Mouse (Mus musculus): ENCODE results near the gene Mgst2. TPM values are rescaled to one million over a fixed set of nuclear protein-coding genes. Genes with fewer than 3 reads are reported as not detected.

Mgst2 gene
- total and polyA plus RNA-seq, 3 experiments, result 0.43 to 1.4 (median 0.60) TPM

- 86% methylated on average over 6 of the region's 6 CpGs for WGBS
- intact Hi-C loops (cut with DNase I), result no loop called here
Observed at GRCm38 (mm10) chr3:51686316-51686715, 26.2 kb downstream of the Mgst2 start.

GRCm38 (mm10) chr3:51686791-51687190, 26.6 kb downstream of the Mgst2 start:
- Histone ChIP-seq H3K36me3 (ENCODE audit: control insufficient read depth, insufficient read depth, low read length) (no peaks in the 10 kb centered on the region), H3K4me1 (ENCODE audit: control insufficient read depth, insufficient read depth, low read length) (no peaks in the 10 kb centered on the region), H3K79me2 (replicated peaks; ENCODE audit: control insufficient read depth, insufficient read depth, low read length) (no peaks in the 10 kb centered on the region), H3K27ac (no peak overlapping the region), H3K9ac (ENCODE audit: low read depth, low read length) (no peak overlapping the region), H3K4me3 (no peak overlapping the region), H3K27me3 (ENCODE audit: control insufficient read depth, insufficient read depth, low read length) (no peaks in the 10 kb centered on the region)
- no peak for TF ChIP-seq POLR2A (IDR thresholded peaks at IDR 0.05; ENCODE audit: insufficient read depth, low read depth, low read length)
- WGBS, result 87% methylated on average over 6 of the region's 6 CpGs
- intact Hi-C loops (cut with DNase I), result no loop called here
- no peak for DNase-seq

More at GRCm38 (mm10) chr3:51686316-51686715, 26.2 kb downstream of the Mgst2 start:
- DNase-seq, result no peak
- Histone ChIP-seq H3K36me3 (ENCODE audit: control insufficient read depth, insufficient read depth, low read length) (no peaks in the 10 kb centered on the region), H3K4me3 (no peak overlapping the region), H3K27ac (no peak overlapping the region), H3K79me2 (replicated peaks; ENCODE audit: control insufficient read depth, insufficient read depth, low read length) (no peaks in the 10 kb centered on the region), H3K9ac (ENCODE audit: low read depth, low read length) (no peak overlapping the region), H3K27me3 (ENCODE audit: control insufficient read depth, insufficient read depth, low read length) (no peaks in the 10 kb centered on the region), H3K4me1 (ENCODE audit: control insufficient read depth, insufficient read depth, low read length) (no peaks in the 10 kb centered on the region)
- TF ChIP-seq CTCF (IDR thresholded peaks at IDR 0.05) (no peak), POLR2A (IDR thresholded peaks at IDR 0.05; ENCODE audit: insufficient read depth, low read depth, low read length) (no peak), EP300 (IDR thresholded peaks at IDR 0.05; ENCODE audit: insufficient read depth, low read depth, low read length) (no peak)

DNA sequence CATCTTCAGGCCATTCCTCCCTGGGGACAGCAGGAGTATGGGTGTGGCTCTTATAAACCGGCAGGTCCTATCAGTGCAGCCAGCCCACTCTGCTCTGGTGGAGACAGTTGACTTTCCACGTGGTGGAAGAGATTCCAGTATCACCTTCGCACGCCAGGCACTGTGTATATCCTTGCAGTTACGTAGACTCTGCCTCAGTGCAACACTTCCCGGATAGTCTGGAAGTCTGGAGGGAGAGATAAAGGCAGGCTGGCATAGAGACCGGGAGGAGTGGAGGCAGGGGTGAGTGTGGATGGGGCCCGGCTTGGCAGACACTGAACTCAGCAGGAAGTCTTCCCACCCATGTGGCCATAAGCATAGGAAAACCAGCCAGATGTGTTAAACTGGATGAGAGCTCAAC, 28.6 kb downstream of the Mgst2 start:
- H3K27me3 ChIP-seq (ENCODE audit: control insufficient read depth, insufficient read depth, low read length), result no peaks in the 10 kb centered on the region
- DNase-seq, result no peak
- WGBS, result 62% methylated on average over 8 of the region's 8 CpGs
- no peak overlapping the region for H3K4me3 ChIP-seq
- H3K36me3 ChIP-seq (ENCODE audit: control insufficient read depth, insufficient read depth, low read length), result no peaks in the 10 kb centered on the region
- intact Hi-C loops (cut with DNase I), result no loop called here
- H3K4me1 ChIP-seq (ENCODE audit: control insufficient read depth, insufficient read depth, low read length), result no peaks in the 10 kb centered on the region
- H3K79me2 ChIP-seq (replicated peaks; ENCODE audit: control insufficient read depth, insufficient read depth, low read length), result no peaks in the 10 kb centered on the region
- TF ChIP-seq EP300 (IDR thresholded peaks at IDR 0.05; ENCODE audit: insufficient read depth, low read depth, low read length) (no peak), POLR2A (IDR thresholded peaks at IDR 0.05; ENCODE audit: insufficient read depth, low read depth, low read length) (no peak), CTCF (IDR thresholded peaks at IDR 0.05) (no peak)
- no peak overlapping the region for H3K9ac ChIP-seq (ENCODE audit: low read depth, low read length)
- no peak overlapping the region for H3K27ac ChIP-seq

GRCm38 (mm10) chr3:51693196-51693595, 33.0 kb downstream of the Mgst2 start:
- no peaks in the 10 kb centered on the region for H3K36me3 ChIP-seq (ENCODE audit: control insufficient read depth, insufficient read depth, low read length)
- intact Hi-C loops (cut with DNase I), result no loop called here
- WGBS, result 93% methylated on average over 10 of the region's 10 CpGs
- H3K27ac ChIP-seq, result no peak overlapping the region
- no peaks in the 10 kb centered on the region for H3K4me1 ChIP-seq (ENCODE audit: control insufficient read depth, insufficient read depth, low read length)
- no peaks in the 10 kb centered on the region for H3K27me3 ChIP-seq (ENCODE audit: control insufficient read depth, insufficient read depth, low read length)
- TF ChIP-seq POLR2A (IDR thresholded peaks at IDR 0.05; ENCODE audit: insufficient read depth, low read depth, low read length) (no peak), CTCF (IDR thresholded peaks at IDR 0.05) (no peak)
- no peak for DNase-seq
- no peaks in the 10 kb centered on the region for H3K79me2 ChIP-seq (replicated peaks; ENCODE audit: control insufficient read depth, insufficient read depth, low read length)
- no peak overlapping the region for H3K9ac ChIP-seq (ENCODE audit: low read depth, low read length)
- H3K4me3 ChIP-seq, result no peak overlapping the region

- Histone ChIP-seq H3K4me3 (no peak overlapping the region), H3K4me1 (ENCODE audit: control insufficient read depth, insufficient read depth, low read length) (no peaks in the 10 kb centered on the region), H3K27me3 (ENCODE audit: control insufficient read depth, insufficient read depth, low read length) (no peaks in the 10 kb centered on the region), H3K27ac (no peak overlapping the region), H3K36me3 (ENCODE audit: control insufficient read depth, insufficient read depth, low read length) (no peaks in the 10 kb centered on the region), H3K79me2 (replicated peaks; ENCODE audit: control insufficient read depth, insufficient read depth, low read length) (no peaks in the 10 kb centered on the region), H3K9ac (ENCODE audit: low read depth, low read length) (no peak overlapping the region)
- DNase-seq, result no peak
- intact Hi-C loops (cut with DNase I), result no loop called here
- 79% methylated on average over 14 of the region's 14 CpGs for WGBS
- TF ChIP-seq EP300 (IDR thresholded peaks at IDR 0.05; ENCODE audit: insufficient read depth, low read depth, low read length) (no peak), CTCF (IDR thresholded peaks at IDR 0.05) (no peak), POLR2A (IDR thresholded peaks at IDR 0.05; ENCODE audit: insufficient read depth, low read depth, low read length) (no peak)
Observed at GRCm38 (mm10) chr3:51694576-51694975, 34.4 kb downstream of the Mgst2 start.

DNA sequence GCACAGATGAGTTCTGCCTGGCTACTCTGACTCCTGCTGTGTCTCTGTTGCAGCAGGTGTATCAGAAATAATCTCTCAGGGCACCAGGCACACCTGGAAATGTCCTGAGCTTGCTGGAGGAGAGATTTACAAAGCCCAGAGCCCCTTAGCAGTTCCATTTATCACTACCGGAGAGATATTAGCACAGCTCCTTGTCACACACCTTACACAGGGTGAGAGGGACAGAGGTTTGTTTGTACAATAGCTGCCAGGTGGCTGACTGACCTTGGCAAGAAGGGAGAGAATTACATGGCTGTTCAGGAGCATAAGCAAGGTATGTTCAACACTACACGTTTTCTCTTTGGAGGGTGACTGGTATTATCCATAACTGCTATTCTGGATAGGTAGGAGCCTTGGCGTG, 35.6 kb downstream of the Mgst2 start:
- Histone ChIP-seq H3K79me2 (replicated peaks; ENCODE audit: control insufficient read depth, insufficient read depth, low read length) (no peaks in the 10 kb centered on the region), H3K36me3 (ENCODE audit: control insufficient read depth, insufficient read depth, low read length) (no peaks in the 10 kb centered on the region), H3K4me1 (ENCODE audit: control insufficient read depth, insufficient read depth, low read length) (peaks cover 3% of the 10 kb centered on the region; the same call in 1 of the 2 replicates), H3K27me3 (ENCODE audit: control insufficient read depth, insufficient read depth, low read length) (no peaks in the 10 kb centered on the region), H3K9ac (ENCODE audit: low read depth, low read length) (no peak overlapping the region), H3K4me3 (no peak overlapping the region), H3K27ac (no peak overlapping the region)
- no peak for TF ChIP-seq EP300 (IDR thresholded peaks at IDR 0.05; ENCODE audit: insufficient read depth, low read depth, low read length)
- no peak for TF ChIP-seq POLR2A (IDR thresholded peaks at IDR 0.05; ENCODE audit: insufficient read depth, low read depth, low read length)
- TF ChIP-seq CTCF (IDR thresholded peaks at IDR 0.05), result no peak
- intact Hi-C loops (cut with DNase I), result no loop called here
- no peak for DNase-seq
- 96% methylated on average over 3 of the region's 3 CpGs for WGBS
